Mouse (Mus musculus) bone marrow, adult 2 months (tissue): ENCODE data around the gene Pgrmc2. TPM values are rescaled to one million over a fixed set of nuclear protein-coding genes. Genes with fewer than 3 reads are reported as not detected.

Experiments used
- H3K27ac ChIP-seq: fragments of 200-500 bp; 2 replicates; pipeline ENCODE4 v1.5.1; 2012; ENCODE audit warnings: low read depth, mild to moderate bottlenecking, control low read depth, inconsistent platforms, low read length; ENCODE audit not compliant: control insufficient read depth, poor library complexity, insufficient read depth
- H3K4me1 ChIP-seq: fragments of 200-500 bp; 2 replicates; pipeline ENCODE4 v1.6.1; 2011; ENCODE audit warnings: low read length; ENCODE audit not compliant: control insufficient read depth, insufficient read depth
- H3K4me3 ChIP-seq: fragments of 200-500 bp; replicated peaks from 2 replicates; pipeline ENCODE3; 2011; ENCODE audit warnings: mild to moderate bottlenecking, low read depth, low read length, control low read depth; ENCODE audit not compliant: control insufficient read depth
- CTCF ChIP-seq: fragments of 200-500 bp; IDR thresholded peaks from 2 replicates; pipeline ENCODE4 v1.5.1; 2011; ENCODE audit warnings: low read length, control low read depth; ENCODE audit not compliant: control insufficient read depth, insufficient read depth
- POLR2A ChIP-seq: fragments of 200-500 bp; IDR thresholded peaks from 2 replicates; pipeline ENCODE4 v1.6.1; 2011; ENCODE audit warnings: low read depth, mild to moderate bottlenecking, control low read depth, low read length, borderline replicate concordance; ENCODE audit not compliant: control insufficient read depth
- WGBS: fragments of 180-500 bp; shearing (Covaris S2); methylation state at CpG from one replicate; pipeline ENCODE4 v1.1.7; 2018; 5-methylcytosine and 5-hydroxymethylcytosine counted together
- polyA plus RNA-seq: library from polyadenylated mRNA; stranded (reverse); fragments of >200 nt; gene quantifications from 2 replicates; pipeline ENCODE4 v1.2.4, GENCODE M21; 2011; ENCODE audit warnings: low replicate concordance; ENCODE audit not compliant: missing spikeins, insufficient read depth, insufficient read length

Gene Pgrmc2
- polyA plus RNA-seq, 1 experiment = 28.1 TPM

GRCm38 (mm10) chr3:41107600-41108305 lies 24.9 kb upstream of the Pgrmc2 start:
- 70% methylated on average over 14 of the region's 14 CpGs for WGBS
- H3K4me1 ChIP-seq = no peaks in the 10 kb centered on the region
- TF ChIP-seq CTCF (no peak), POLR2A (no peak)
- H3K4me3 ChIP-seq = no peak overlapping the region
- H3K27ac ChIP-seq = no peak overlapping the region

GRCm38 (mm10) chr3:41101905-41102304 lies 19.1 kb upstream of the Pgrmc2 start:
- no peak overlapping the region for H3K4me3 ChIP-seq
- H3K27ac ChIP-seq = no peak overlapping the region
- 90% methylated on average over 9 of the region's 9 CpGs for WGBS
- TF ChIP-seq CTCF (no peak), POLR2A (no peak)
- no peaks in the 10 kb centered on the region for H3K4me1 ChIP-seq

GRCm38 (mm10) chr3:41100157-41100556 lies 17.3 kb upstream of the Pgrmc2 start:
- no peak overlapping the region for H3K27ac ChIP-seq
- no peaks in the 10 kb centered on the region for H3K4me1 ChIP-seq
- 61% methylated on average over 2 of the region's 2 CpGs for WGBS
- TF ChIP-seq POLR2A (no peak), CTCF (no peak)
- no peak overlapping the region for H3K4me3 ChIP-seq

- 15% methylated on average over 1 of the region's 1 CpGs for WGBS
- no peak overlapping the region for H3K27ac ChIP-seq
- no peak for TF ChIP-seq CTCF
- no peak for TF ChIP-seq POLR2A
- H3K4me1 ChIP-seq = no peaks in the 10 kb centered on the region
- no peak overlapping the region for H3K4me3 ChIP-seq
Observed at GRCm38 (mm10) chr3:41099672-41100071, 16.8 kb upstream of the Pgrmc2 start.

GRCm38 (mm10) chr3:41093210-41093609 lies 10.4 kb upstream of the Pgrmc2 start:
- TF ChIP-seq POLR2A (no peak), CTCF (no peak)
- whole genome bisulfite sequencing = 87% methylated on average over 2 of the region's 2 CpGs
- no peak overlapping the region for H3K4me3 ChIP-seq
- H3K4me1 ChIP-seq = no peaks in the 10 kb centered on the region
- H3K27ac ChIP-seq = no peak overlapping the region

GRCm38 (mm10) chr3:41092311-41092710 lies 9.5 kb upstream of the Pgrmc2 start:
- WGBS = 77% methylated on average over 4 of the region's 4 CpGs
- no peak overlapping the region for H3K27ac ChIP-seq
- no peak overlapping the region for H3K4me3 ChIP-seq
- no peak for TF ChIP-seq POLR2A
- TF ChIP-seq CTCF = no peak
- H3K4me1 ChIP-seq = no peaks in the 10 kb centered on the region

GRCm38 (mm10) chr3:41090839-41091238 lies 8.0 kb upstream of the Pgrmc2 start:
- H3K4me1 ChIP-seq = no peaks in the 10 kb centered on the region
- H3K27ac ChIP-seq = no peak overlapping the region
- TF ChIP-seq POLR2A (no peak), CTCF (no peak)
- no peak overlapping the region for H3K4me3 ChIP-seq
- 46% methylated on average over 2 of the region's 2 CpGs for WGBS

GRCm38 (mm10) chr3:41087071-41087470 lies 4.2 kb upstream of the Pgrmc2 start:
- Histone ChIP-seq H3K4me1 (no peaks in the 10 kb centered on the region), H3K4me3 (no peak overlapping the region), H3K27ac (no peak overlapping the region)
- TF ChIP-seq CTCF = no peak

- TF ChIP-seq CTCF (no peak), POLR2A (no peak)
- 90% methylated on average over 5 of the region's 5 CpGs for WGBS
- no peak overlapping the region for H3K27ac ChIP-seq
- H3K4me1 ChIP-seq = no peaks in the 10 kb centered on the region
- H3K4me3 ChIP-seq = no peak overlapping the region
Observed at GRCm38 (mm10) chr3:41084421-41084820, 1.6 kb upstream of the Pgrmc2 start.
